Mouse (Mus musculus) embryonic fibroblast, embryonic 13.5 days (primary cell): Measurements from ENCODE around the gene Sms.

Experiments
- CTCF ChIP-seq: IDR thresholded peaks from 2 replicates; pipeline ENCODE4 v1.5.1; 2011; ENCODE audit warnings: mild to moderate bottlenecking, control low read depth, low read length, moderate library complexity, borderline replicate concordance; ENCODE audit not compliant: insufficient read depth
- POLR2A ChIP-seq: IDR thresholded peaks from 2 replicates; pipeline ENCODE4 v1.6.1; 2011; ENCODE audit warnings: low read depth, mild to moderate bottlenecking, control low read depth, low read length, moderate library complexity

- TF ChIP-seq CTCF (no peak), POLR2A (no peak)
Observed at GRCm38 (mm10) chrX:157481860-157482259, 10.2 kb downstream of the Sms start.
